Mouse (Mus musculus): ENCODE results near the gene Krtap3-2.
"Not testable (repeated sequence)": the region's sequence is repeated elsewhere in the genome, so short reads cannot be mapped to it uniquely, and the experiment has no call there.

The Krtap3-2 gene

DNA sequence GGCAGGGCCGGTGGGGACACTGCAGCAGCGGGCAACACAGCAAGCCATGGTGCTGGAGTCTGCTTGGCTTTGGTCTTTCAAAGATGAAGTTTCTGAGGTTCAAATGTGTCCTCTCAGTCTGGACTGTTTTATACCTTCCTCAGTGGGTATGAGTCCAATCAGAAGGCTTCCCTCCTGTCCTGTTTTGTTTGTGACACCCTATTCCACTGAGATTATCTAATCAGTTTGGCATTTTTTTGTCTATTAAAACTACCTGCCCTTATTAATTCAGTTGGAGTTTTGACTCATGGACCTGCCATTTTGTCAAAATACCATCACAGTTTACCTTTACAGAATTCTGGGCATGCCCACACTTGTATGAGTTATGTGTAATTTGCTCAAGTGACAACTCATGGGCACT, at the start of gene Krtap3-2:
Krtap3-2 (minus strand) TSS at position 101 of the 400 bp plus-strand sequence.
- DNase-seq = no peak

- not testable (repeated sequence) for DNase-seq
Observed at GRCm38 (mm10) chr11:99603208-99603607, 46.6 kb upstream of the Krtap3-2 start, which contains the start of gene Gm11938. TSS of gene Gm11938 (minus strand) at chr11:99603308.

DNA sequence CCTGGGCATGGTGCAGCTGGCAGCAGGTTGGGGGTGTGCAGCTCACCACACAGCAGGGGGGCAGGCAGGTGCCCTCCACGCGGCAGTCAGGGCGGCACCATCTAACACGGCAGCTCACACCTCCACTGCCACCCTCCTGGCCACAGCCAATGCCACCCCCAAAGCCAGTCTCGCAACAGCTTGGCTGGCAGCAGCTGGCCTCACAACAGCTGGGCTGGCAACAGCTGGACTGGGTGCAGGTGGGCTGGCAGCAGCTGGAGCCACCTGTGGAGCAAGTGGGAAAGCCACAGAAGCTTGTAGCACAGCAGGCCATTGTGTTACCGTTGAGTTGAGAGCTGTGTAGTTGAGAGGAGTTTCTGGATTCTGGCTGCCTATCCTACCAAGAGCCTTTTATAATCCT, 41.1 kb upstream of the Krtap3-2 start, which contains the start of gene Krtap9-3:
Krtap9-3 (minus strand) TSS at position 364 of the 400 bp plus-strand sequence.
- DNase-seq = not testable (repeated sequence)

GRCm38 (mm10) chr11:99590981-99591380, 34.3 kb upstream of the Krtap3-2 start, which contains the start of gene Krtap1-3:
TSS of gene Krtap1-3 (minus strand) at chr11:99591339.
- no peak for DNase-seq

GRCm38 (mm10) chr11:99585096-99585495, 28.4 kb upstream of the Krtap3-2 start:
- no peak for DNase-seq

DNA sequence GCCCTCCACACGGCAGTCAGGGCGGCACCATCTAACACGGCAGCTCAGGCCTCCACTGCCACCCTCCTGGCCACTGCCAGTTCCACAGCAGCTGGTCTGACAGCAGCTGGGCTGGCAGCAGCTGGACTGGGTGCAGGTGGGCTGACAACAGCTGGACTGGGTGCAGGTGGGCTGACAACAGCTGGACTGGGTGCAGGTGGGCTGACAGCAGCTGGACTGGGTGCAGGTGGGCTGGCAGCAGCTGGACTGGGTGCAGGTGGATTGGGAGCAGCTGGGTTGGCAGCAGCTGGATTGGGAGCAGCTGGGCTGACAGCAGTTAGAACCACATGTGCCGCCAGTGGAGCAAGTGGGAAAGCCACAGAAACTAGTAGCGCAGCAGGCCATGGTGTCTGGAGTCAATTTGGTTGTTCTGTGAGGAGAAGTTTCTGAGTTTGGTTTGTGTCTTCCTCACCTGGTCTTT, 26.6 kb upstream of the Krtap3-2 start, which contains the start of gene Krtap1-4:
Krtap1-4 (minus strand) TSS at position 410 of the 460 bp plus-strand sequence.
- DNase-seq = no peak

GRCm38 (mm10) chr11:99581564-99581963, 24.9 kb upstream of the Krtap3-2 start:
- no peak for DNase-seq

- no peak for DNase-seq
Observed at GRCm38 (mm10) chr11:99581051-99581450, 24.4 kb upstream of the Krtap3-2 start.

GRCm38 (mm10) chr11:99580636-99581035, 24.0 kb upstream of the Krtap3-2 start, which contains the start of gene Krtap1-5:
TSS of gene Krtap1-5 (minus strand) at chr11:99581016.
- DNase-seq = no peak

DNA sequence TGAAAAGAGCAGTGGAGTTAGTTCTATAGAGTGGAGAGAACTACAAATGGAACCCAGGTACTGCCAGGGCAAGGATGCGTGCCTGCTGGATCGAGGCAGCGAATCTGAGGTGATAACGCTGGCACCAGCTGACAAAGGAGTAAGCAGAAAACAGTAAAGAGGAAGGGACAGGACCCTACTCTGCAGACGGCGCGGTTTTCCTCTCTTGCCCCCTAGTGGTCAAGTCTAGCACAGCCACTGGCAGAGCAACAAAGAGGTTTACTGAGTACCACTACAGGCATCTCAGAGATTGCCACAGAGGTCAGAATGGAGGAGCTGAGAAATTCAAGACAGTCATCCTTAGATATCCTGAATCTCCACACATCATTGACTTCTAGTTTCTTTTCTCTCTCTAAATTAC, 17.5 kb upstream of the Krtap3-2 start:
- peak; percentile 28 for DNase-seq

- DNase-seq = no peak
Observed at GRCm38 (mm10) chr11:99573164-99573563, 16.5 kb upstream of the Krtap3-2 start.

DNA sequence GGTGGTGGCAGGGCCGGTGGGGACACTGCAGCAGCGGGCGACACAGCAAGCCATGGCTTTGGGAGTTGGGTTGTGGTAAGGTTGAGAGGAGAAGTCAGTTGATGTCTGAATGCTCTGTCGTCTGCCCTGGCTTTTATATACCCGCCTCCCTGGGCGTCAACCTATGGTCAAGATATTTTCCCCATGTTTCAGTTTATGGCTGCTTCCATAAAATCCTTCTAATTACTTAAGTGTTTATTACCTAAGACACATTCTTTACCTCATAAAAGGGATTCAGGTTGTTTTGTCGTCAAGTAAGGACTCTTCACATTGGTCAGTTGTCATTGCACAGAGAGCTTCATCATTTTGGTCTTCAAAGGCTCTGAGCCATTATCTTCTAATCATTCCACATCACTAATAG, 9.9 kb upstream of the Krtap3-2 start, which contains the start of gene Krtap3-1:
Krtap3-1 (minus strand) TSS at position 101 of the 400 bp plus-strand sequence.
- DNase-seq = no peak

GRCm38 (mm10) chr11:99562580-99562979, 5.9 kb upstream of the Krtap3-2 start:
- DNase-seq = no peak

DNA sequence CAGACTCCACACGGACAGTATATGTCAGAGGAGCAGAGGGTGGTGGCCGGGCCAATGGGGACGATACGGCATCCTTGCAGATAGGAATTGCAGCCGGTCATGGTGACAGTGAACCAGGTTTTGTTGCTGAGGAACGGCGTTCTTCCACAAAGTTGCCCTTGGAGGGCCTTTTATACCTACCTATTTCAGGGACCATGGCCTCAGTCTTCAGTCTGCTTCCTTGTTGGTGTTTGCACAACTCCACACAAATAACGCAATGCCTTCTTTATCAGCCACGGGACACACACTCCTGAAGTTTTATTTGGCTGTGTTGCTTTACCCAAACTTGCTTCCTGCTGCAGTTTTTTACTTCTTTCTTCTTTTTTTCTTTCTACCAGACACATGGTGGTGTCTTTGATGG, 2.7 kb upstream of the Krtap3-2 start, which contains the start of gene Gm11939:
Gm11939 (minus strand) TSS at position 101 of the 400 bp plus-strand sequence.
- DNase-seq = no peak

GRCm38 (mm10) chr11:99557976-99558745, 1.5 kb upstream of the Krtap3-2 start:
- no peak for DNase-seq

DNA sequence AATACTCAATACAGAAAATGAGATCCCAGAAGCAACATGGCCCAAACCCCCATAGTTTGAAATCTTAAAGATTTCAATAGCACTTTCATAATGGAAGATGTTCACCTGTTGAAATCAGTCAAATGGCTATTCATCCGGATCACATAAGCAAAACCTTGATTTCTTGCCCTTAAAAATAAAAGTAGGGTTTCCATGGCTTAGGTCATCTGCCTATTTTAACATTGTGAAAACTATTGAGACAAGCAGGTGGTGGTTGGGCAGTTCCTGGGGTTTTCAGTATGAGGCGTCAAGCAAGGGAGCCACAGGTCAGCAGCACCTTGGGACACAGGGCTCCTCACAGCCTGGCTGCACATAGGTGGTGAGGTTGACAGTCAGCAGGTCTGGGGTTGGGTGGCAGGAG, 458 bp downstream of the Krtap3-2 start:
- no peak for DNase-seq

DNA sequence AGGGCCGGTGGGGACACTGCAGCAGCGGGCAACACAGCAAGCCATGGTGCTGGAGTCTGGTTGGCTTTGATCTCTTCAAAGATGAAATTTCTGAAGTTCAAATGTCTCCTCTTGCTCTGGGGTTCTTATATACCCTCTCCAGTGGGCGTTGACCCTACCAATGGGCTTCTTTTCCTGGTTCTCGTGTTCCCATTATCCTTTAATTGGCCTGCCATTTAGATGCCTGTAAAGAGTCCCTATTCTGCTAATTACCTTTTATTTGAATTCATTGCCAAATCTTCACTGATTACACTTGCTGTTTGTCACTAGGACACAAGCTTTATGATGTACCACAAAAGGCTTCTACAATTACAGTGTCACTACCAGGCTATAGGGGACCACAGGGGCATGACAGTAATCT, 5.9 kb downstream of the Krtap3-2 start, which contains the start of gene Krtap3-3:
Krtap3-3 (minus strand) TSS at position 101 of the 400 bp plus-strand sequence.
- no peak for DNase-seq

DNA sequence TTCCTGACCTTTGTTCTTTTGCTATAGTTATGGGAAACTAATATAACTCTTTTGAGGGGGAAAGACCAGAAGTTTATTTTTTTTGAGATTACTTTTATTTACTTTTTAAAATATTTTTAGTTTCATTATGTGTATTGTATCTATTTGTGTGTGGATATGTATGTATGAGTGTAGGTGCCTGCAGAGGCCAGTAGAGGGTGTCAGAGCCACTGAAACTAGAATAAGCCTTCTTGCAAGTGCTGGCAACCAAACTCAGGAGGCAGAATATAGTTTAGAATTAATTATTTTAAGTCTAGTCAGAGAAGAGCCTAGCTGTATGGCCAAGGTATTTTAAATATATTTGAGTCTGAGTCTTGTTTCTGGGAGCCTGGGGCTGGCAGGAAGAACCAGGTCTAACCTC, 8.8 kb downstream of the Krtap3-2 start:
- DNase-seq = no peak

DNA sequence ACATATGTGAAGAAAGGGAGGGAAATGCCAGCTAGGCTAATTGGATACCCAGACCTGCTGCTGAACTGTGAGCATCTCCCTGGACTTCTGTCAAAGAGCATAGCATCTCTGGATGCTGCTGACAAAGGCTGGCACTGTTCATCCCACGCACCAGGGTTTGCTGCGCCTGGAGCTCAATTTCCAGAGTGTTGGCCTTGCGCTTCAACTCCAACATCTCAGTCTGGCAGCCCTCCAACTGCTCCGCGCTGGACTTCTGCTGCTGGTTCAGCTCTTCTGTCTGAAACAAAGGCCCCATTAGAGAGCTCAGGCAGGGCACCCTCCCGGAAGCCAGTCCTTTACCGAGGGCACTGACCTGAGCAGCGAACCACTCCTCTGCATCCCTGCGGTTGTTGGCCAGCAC, 16.9 kb downstream of the Krtap3-2 start:
- DNase-seq = peak; percentile 15

GRCm38 (mm10) chr11:99521288-99521860, 35.3 kb downstream of the Krtap3-2 start, which contains the start of gene Krt39:
TSS of gene Krt39 (minus strand) at chr11:99521338.
- no peak for DNase-seq

- no peak for DNase-seq
Observed at GRCm38 (mm10) chr11:99514098-99514497, 42.6 kb downstream of the Krtap3-2 start.

All from cerebellum, adult 11 months (tissue).